In genomic region chr19:56254751-56255150, GRCm38 (mm10) we compare ENCODE assay signal across 9 mouse cellular contexts. TPM values are rescaled to one million over a fixed set of nuclear protein-coding genes. Genes with fewer than 3 reads are reported as not detected.
DNase-seq lines count a peak whose midpoint lies in the region; ATAC-seq and TF ChIP-seq lines count a peak whose summit lies in the region.
"Had no signal": no experiment of that assay in that cellular context is flagged by ENCODE, and none has a peak within 500 bp of the region (broad histone marks: within the 10 kb centered on the region; RNA-seq: fewer than 3 reads in every experiment).

No protein-coding gene starts in this region.

- no peak overlapping the region for H3K4me3 ChIP-seq in thymus, adult 2 months (ENCODE audit: control insufficient read depth, insufficient read depth, low read length)
- H3K4me3 ChIP-seq in testis, adult 2 months (ENCODE audit: control insufficient read depth, low read depth, low read length) = no peak overlapping the region
- no peak overlapping the region for H3K4me3 ChIP-seq in kidney, embryonic 16.5 days (ENCODE audit: low read length)

- 73% methylated on average over 7 of the region's 7 CpGs for WGBS in thymus, adult 2 months
- 59% methylated on average over 7 of the region's 7 CpGs for WGBS in kidney, embryonic 16.5 days

- no peak overlapping the region for H3K4me2 ChIP-seq in kidney, embryonic 16.5 days (replicated peaks; ENCODE audit: low read depth, low read length)

- no peak overlapping the region for H3K27ac ChIP-seq in thymus, adult 2 months (ENCODE audit: control insufficient read depth, insufficient read depth, low read length)
- H3K27ac ChIP-seq in testis, adult 2 months (ENCODE audit: control insufficient read depth, insufficient read depth, low read depth, low read length) = no peak overlapping the region
- H3K27ac ChIP-seq in kidney, embryonic 16.5 days (ENCODE audit: low read length) = no peak overlapping the region
- H3K27ac ChIP-seq: macrophage had no signal

- no peak for TF ChIP-seq CTCF in thymus, adult 2 months (IDR thresholded peaks at IDR 0.05; ENCODE audit: borderline replicate concordance, control insufficient read depth, extremely low read depth, insufficient read depth, low read length, poor library complexity)
- peak; percentile 92 for TF ChIP-seq CTCF in testis, adult 2 months (IDR thresholded peaks at IDR 0.05; ENCODE audit: control insufficient read depth, insufficient read depth, insufficient replicate concordance, low read depth, low read length)

- H3K4me1 ChIP-seq in thymus, adult 2 months (replicated peaks; ENCODE audit: control insufficient read depth, insufficient read depth, low read length) = no peaks in the 10 kb centered on the region
- H3K4me1 ChIP-seq in testis, adult 2 months (ENCODE audit: control insufficient read depth, insufficient read depth, low read length) = no peaks in the 10 kb centered on the region
- no peaks in the 10 kb centered on the region; the same call in 1 of the 2 replicates for H3K4me1 ChIP-seq in kidney, embryonic 16.5 days (ENCODE audit: insufficient read depth, low read length)

- H3K9ac ChIP-seq in kidney, embryonic 16.5 days (replicated peaks; ENCODE audit: low read length) = no peak overlapping the region

- no peak for ATAC-seq in kidney, embryonic 16.5 days (ENCODE audit: low FRiP score, low TSS enrichment)

- TF ChIP-seq POLR2A in thymus, adult 2 months (IDR thresholded peaks at IDR 0.05; ENCODE audit: control insufficient read depth, extremely low read depth, insufficient read depth, low read length, poor library complexity) = no peak
- TF ChIP-seq POLR2A in testis, adult 2 months (IDR thresholded peaks at IDR 0.05; ENCODE audit: control insufficient read depth, low read depth, low read length) = no peak

- H3K9me3 ChIP-seq in kidney, embryonic 16.5 days (ENCODE audit: low read length) = no peaks in the 10 kb centered on the region

- peak; percentile 6 to 20 for DNase-seq in heart, adult 18-20 months
- no peak for DNase-seq in heart, adult 8-10 months (ENCODE audit: low spot score)
- DNase-seq in thymus, adult 2 months = peak; percentile 10
- no peak for DNase-seq in thymus, postnatal 0 days (ENCODE audit: low spot score)
- peak; percentile 14 for DNase-seq in induced T-regulatory cell, adult 2 months (ENCODE audit: low read depth)
- DNase-seq in adrenal gland, postnatal 4 days (ENCODE audit: low spot score in 2 of 2) = no peak

- no peaks in the 10 kb centered on the region for H3K27me3 ChIP-seq in thymus, adult 2 months (ENCODE audit: control insufficient read depth, insufficient read depth, low read length)
- H3K27me3 ChIP-seq in testis, adult 2 months (ENCODE audit: control insufficient read depth, insufficient read depth, low read length) = no peaks in the 10 kb centered on the region
- H3K27me3 ChIP-seq in kidney, embryonic 16.5 days (ENCODE audit: insufficient read depth, low read length) = no peaks in the 10 kb centered on the region

- H3K36me3 ChIP-seq in thymus, adult 2 months (ENCODE audit: control insufficient read depth, insufficient read depth, low read length) = no peaks in the 10 kb centered on the region
- no peaks in the 10 kb centered on the region for H3K36me3 ChIP-seq in testis, adult 2 months (ENCODE audit: control insufficient read depth, insufficient read depth, low read length)
- H3K36me3 ChIP-seq in kidney, embryonic 16.5 days (ENCODE audit: insufficient read depth, low read length) = no peaks in the 10 kb centered on the region

RNA-seq across cellular contexts. Expression of gene Habp2, which starts 32.2 kb away (rescaled TPM):
- total RNA-seq in heart, adult 18-20 months (2021) = not detected
- total RNA-seq in heart, adult 8-10 months (2022) = not detected
- 0.15 and 0.55 TPM in 2 replicates for polyA plus RNA-seq in thymus, adult 2 months (2012; rRNA removed)
- polyA plus RNA-seq in thymus, postnatal 0 days (2015; fragmentation: Nextera tagmentation; extraction: Ambion mirVana) = 0.14 and 0.20 TPM in 2 replicates
- polyA plus RNA-seq in testis, adult 2 months (2012; rRNA removed) = 0.13 TPM in 1 of 2 replicates, not detected in the other
- total RNA-seq in adrenal gland, postnatal 4 days (2021) = 1 to 10 TPM; 5.4 to 9.1 TPM
- polyA plus RNA-seq in kidney, embryonic 16.5 days (2015; fragmentation: Nextera tagmentation; extraction: Ambion mirVana) = 46.3 and 50.5 TPM in 2 replicates
- polyA plus RNA-seq: macrophage had no signal

Comparison
In these comparisons a context has a peak if more than half of its experiments do, and no peak if none do; other contexts are left out.
1. DNase-seq: peak in heart, adult 18-20 months (2 of 2), thymus, adult 2 months (single experiment) and induced T-regulatory cell, adult 2 months (single experiment); none in heart, adult 8-10 months (single experiment), thymus, postnatal 0 days (single experiment) and adrenal gland, postnatal 4 days (0 of 2).
2. RNA of gene Habp2, which starts 32.2 kb away (polyA plus RNA-seq): 46.3 to 50.5 TPM in kidney, embryonic 16.5 days; 0.14 to 0.20 TPM in thymus, postnatal 0 days, 0.15 to 0.55 TPM in thymus, adult 2 months and 0.13 TPM in testis, adult 2 months; every median in the first group is over 10 times any median in the second.